Mouse (Mus musculus) liver, embryonic 15.5 days (tissue): ENCODE data around the gene Rlim. TPM values are rescaled to one million over a fixed set of nuclear protein-coding genes. Genes with fewer than 3 reads are reported as not detected.

Experiments
- ATAC-seq: fragments of 200-750 bp; cut with Nextera tagmentation; 2 replicates; pipeline ENCODE4 v1.8.0; 2017; ENCODE audit warnings: moderate number of reproducible peaks, mild to moderate bottlenecking, moderate library complexity; ENCODE audit not compliant: insufficient read depth
- H3K27ac ChIP-seq: fragments of 300-500 bp; sonication (generic); replicated peaks from 2 replicates; pipeline ENCODE4 v1.5.1; 2015; ENCODE audit warnings: mild to moderate bottlenecking, inconsistent platforms
- H3K27me3 ChIP-seq: fragments of 300-500 bp; sonication (generic); 2 replicates; pipeline ENCODE4 v1.6.1; 2015; ENCODE audit warnings: mild to moderate bottlenecking, inconsistent platforms
- H3K36me3 ChIP-seq: fragments of 300-500 bp; sonication (generic); replicated peaks from 2 replicates; pipeline ENCODE4 v1.6.1; 2015; ENCODE audit warnings: moderate library complexity, mild to moderate bottlenecking, inconsistent platforms
- H3K4me1 ChIP-seq: fragments of 300-500 bp; sonication (generic); replicated peaks from 2 replicates; pipeline ENCODE4 v1.6.1; 2015; ENCODE audit warnings: inconsistent platforms
- H3K4me2 ChIP-seq: fragments of 300-500 bp; sonication (generic); 2 replicates; pipeline ENCODE4 v1.6.1; 2015; ENCODE audit warnings: moderate library complexity, mild to moderate bottlenecking, inconsistent platforms
- H3K4me3 ChIP-seq: fragments of 300-500 bp; sonication (generic); replicated peaks from 2 replicates; pipeline ENCODE4 v1.5.1; 2015; ENCODE audit warnings: mild to moderate bottlenecking, inconsistent platforms
- H3K9ac ChIP-seq: fragments of 300-500 bp; sonication (generic); 2 replicates; pipeline ENCODE4 v1.6.1; 2015; ENCODE audit warnings: moderate library complexity, mild to moderate bottlenecking, inconsistent platforms
- H3K9me3 ChIP-seq: fragments of 300-500 bp; sonication (generic); replicated peaks from 2 replicates; pipeline ENCODE4 v1.6.1; 2016; ENCODE audit warnings: inconsistent platforms
- WGBS: fragments of 180-500 bp; shearing (Covaris S2); methylation state at CpG from one replicate; pipeline ENCODE4 v1.1.7; 2015; ENCODE audit warnings: mixed read lengths; ENCODE audit not compliant: insufficient replicate concordance; 5-methylcytosine and 5-hydroxymethylcytosine counted together
- polyA plus RNA-seq: library from polyadenylated mRNA; unstranded; fragments of >200 nt; fragmentation: Nextera tagmentation; extraction: Ambion mirVana; gene quantifications from 2 replicates; pipeline ENCODE4 v1.2.1, GENCODE M21; 2015

The Rlim gene
- polyA plus RNA-seq, 1 experiment from 2014 or later: 9.6 TPM

DNA sequence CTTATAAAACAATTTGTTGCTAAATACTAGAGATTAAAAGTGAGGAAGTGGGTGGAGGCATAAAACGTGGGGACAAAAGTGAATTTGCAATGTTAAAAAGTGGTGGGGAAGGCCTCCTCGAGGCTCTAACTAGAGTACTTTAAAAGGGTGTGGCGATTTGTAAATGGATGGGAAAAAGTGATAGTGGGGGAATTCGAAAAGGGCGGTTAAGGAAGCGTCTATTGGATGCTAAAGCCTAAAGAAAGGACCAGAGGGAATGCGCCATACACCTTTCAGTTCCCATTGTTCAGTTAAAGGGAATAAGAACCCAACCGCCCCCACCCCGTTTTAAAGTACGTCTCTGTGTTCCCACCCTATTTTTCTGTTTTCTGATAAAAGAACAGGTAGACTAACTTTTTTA lies 722 bp upstream of the Rlim start:
- Histone ChIP-seq H3K4me2 (peak overlapping the region; percentile 65), H3K36me3 (0 out of 2 replicates have a peak, but pooled peaks cover 2% of the 10 kb centered on the region), H3K4me1 (0 out of 2 replicates have a peak, but pooled peaks cover 2% of the 10 kb centered on the region), H3K27ac (no peak overlapping the region), H3K4me3 (peak overlapping the region; percentile 81), H3K9ac (no peak overlapping the region), H3K27me3 (peaks cover 7% of the 10 kb centered on the region; the same call in 1 of the 2 replicates), H3K9me3 (no peaks in the 10 kb centered on the region)
- 68% methylated on average over 10 of the region's 10 CpGs for WGBS
- no peak for ATAC-seq

DNA sequence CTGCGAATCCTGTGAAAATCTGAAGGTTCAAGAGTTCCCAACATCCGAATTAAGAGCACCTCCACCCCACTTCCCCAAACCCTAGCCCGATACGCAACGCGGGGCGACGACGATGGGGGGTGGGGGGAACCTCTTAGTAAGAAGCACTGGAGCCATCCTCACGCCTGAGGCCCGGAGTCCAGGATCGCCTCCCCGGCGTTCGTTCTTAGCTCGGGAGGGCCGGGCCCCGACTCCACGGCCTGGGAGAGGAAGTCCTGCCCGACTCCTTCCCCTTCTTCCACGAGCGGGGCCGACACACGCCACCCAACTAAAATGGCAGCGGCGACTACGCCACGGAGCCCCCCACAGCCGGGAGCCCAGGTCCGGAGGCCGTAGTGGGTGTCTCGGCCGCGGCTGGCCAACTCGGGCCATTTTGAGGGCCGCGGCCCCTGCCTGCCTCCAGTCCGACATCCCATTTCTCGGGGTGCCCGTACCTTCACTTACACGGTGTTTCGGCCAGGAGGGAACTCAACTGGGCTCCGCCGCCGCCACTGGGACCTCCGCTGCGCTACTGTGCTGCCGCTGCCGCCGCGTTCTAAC lies 405 bp downstream of the Rlim start:
- 24% methylated on average over 51 of the region's 51 CpGs for WGBS
- peak; percentile 56 for ATAC-seq
- H3K4me3 ChIP-seq: peak overlapping the region; percentile 81

DNA sequence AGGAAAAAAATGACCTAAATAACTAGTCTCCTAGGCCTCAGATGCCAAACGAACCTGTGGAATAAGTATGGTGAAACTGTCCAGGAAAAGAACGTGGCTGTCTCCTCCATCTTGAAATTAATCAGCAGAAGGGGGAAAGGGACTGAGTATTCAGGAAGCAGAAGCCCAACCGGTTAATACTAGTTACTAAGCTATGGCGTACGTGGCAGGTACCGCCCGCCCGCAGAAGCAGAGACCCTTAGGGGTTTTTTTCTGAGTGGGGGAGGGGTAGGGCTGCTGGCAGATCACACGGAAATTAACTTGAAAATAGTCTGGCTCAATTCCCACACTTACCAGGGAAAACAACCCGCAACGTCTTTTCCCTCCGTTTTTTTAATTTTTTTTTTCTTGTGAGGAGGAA lies 1.0 kb downstream of the Rlim start:
- ATAC-seq: no peak
- peak overlapping the region; percentile 90 for H3K27ac ChIP-seq
- H3K9me3 ChIP-seq: no peaks in the 10 kb centered on the region
- 15% methylated on average over 12 of the region's 12 CpGs for WGBS
- peak overlapping the region; percentile 82 for H3K9ac ChIP-seq
- peaks cover 9% of the 10 kb centered on the region; the same call in 1 of the 2 replicates for H3K36me3 ChIP-seq
- H3K27me3 ChIP-seq: no peaks in the 10 kb centered on the region
- peak overlapping the region; percentile 65 for H3K4me2 ChIP-seq
- peak overlapping the region; percentile 81 for H3K4me3 ChIP-seq
- 0 out of 2 replicates have a peak, but pooled peaks cover 2% of the 10 kb centered on the region for H3K4me1 ChIP-seq

More for the DNA sequence above, 405 bp downstream of the Rlim start:
- Histone ChIP-seq H3K9me3 (no peaks in the 10 kb centered on the region), H3K4me2 (peak overlapping the region; percentile 65), H3K27ac (peak overlapping the region; percentile 90), H3K27me3 (0 out of 2 replicates have a peak, but pooled peaks cover 1% of the 10 kb centered on the region), H3K9ac (peak overlapping the region; percentile 82), H3K4me1 (0 out of 2 replicates have a peak, but pooled peaks cover 2% of the 10 kb centered on the region), H3K36me3 (peaks cover 7% of the 10 kb centered on the region; the same call in 1 of the 2 replicates)

DNA sequence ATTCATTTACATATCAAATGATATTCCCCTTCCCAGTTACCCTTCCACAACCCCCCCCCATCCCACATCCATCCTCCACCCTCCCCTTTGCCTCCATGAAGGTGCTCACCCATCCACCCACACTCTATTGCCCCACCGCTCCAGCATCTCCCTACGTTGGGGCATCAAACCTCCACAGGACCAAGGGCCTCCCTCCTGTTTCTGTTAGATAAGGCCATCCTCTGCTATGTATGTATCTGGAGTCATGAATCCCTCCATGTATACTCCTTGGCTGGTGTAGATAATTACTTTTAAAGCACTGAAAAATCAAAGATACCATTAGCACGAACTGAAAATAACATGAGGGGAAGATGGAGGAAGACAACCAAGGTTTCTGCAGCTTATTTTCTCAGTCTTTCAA lies 41.4 kb downstream of the Rlim start:
- peaks cover 23% of the 10 kb centered on the region for H3K27me3 ChIP-seq
- no peaks in the 10 kb centered on the region for H3K36me3 ChIP-seq
- H3K4me2 ChIP-seq: no peak overlapping the region
- no peak for ATAC-seq
- H3K4me1 ChIP-seq: no peaks in the 10 kb centered on the region
- no peak overlapping the region for H3K4me3 ChIP-seq
- no peak overlapping the region for H3K27ac ChIP-seq
- H3K9me3 ChIP-seq: no peaks in the 10 kb centered on the region
- 37% methylated on average over 3 of the region's 3 CpGs for WGBS
- H3K9ac ChIP-seq: no peak overlapping the region

DNA sequence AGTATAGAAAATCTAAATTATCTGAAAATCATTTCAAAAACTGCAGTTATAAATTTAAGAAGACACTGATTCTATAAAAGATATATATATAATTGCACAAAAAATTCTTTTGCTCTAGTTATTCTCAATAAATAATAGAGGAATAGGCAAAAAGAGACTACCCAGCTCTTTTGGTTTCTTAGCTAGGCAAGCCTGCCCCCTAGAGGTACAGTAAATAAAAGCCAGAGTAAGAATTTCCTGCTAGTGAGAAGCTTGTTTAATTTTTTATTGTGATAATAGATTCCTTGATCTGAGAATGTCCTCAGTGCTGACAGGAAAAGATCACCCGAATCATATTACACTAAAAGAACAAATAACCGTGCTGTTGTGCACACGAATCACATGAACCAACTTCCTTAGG lies 43.8 kb downstream of the Rlim start:
- Histone ChIP-seq H3K4me3 (no peak overlapping the region), H3K27me3 (peaks cover 13% of the 10 kb centered on the region), H3K4me2 (no peak overlapping the region), H3K9me3 (no peaks in the 10 kb centered on the region), H3K9ac (no peak overlapping the region), H3K27ac (no peak overlapping the region), H3K4me1 (no peaks in the 10 kb centered on the region), H3K36me3 (no peaks in the 10 kb centered on the region)
- 10% methylated on average over 3 of the region's 3 CpGs for WGBS
- ATAC-seq: no peak

DNA sequence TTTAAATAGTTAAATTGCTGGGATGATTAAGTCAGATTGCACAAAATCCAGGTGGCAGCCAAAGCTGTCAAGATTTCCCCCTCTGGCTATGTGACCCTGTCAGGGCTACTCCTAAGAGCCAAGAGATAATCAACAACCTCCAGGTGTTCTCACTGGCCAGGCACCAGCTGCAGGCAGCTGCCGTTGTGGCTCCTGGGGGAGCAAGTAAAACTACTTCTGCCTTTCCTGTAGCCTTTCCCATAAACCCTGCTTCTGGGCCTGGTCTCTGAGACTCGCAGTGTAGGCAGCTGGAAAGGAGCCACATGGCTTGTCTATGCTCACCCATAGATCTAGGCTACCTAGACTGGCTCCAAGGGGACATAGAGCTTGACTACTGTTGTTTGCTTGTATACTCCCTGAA lies 58.6 kb downstream of the Rlim start:
- H3K9ac ChIP-seq: no peak overlapping the region
- H3K9me3 ChIP-seq: no peaks in the 10 kb centered on the region
- no peak overlapping the region for H3K4me2 ChIP-seq
- no peaks in the 10 kb centered on the region for H3K36me3 ChIP-seq
- H3K27ac ChIP-seq: no peak overlapping the region
- WGBS: 39% methylated on average over 2 of the region's 2 CpGs
- no peak overlapping the region for H3K4me3 ChIP-seq
- H3K4me1 ChIP-seq: no peaks in the 10 kb centered on the region
- peaks cover 22% of the 10 kb centered on the region for H3K27me3 ChIP-seq
- no peak for ATAC-seq

DNA sequence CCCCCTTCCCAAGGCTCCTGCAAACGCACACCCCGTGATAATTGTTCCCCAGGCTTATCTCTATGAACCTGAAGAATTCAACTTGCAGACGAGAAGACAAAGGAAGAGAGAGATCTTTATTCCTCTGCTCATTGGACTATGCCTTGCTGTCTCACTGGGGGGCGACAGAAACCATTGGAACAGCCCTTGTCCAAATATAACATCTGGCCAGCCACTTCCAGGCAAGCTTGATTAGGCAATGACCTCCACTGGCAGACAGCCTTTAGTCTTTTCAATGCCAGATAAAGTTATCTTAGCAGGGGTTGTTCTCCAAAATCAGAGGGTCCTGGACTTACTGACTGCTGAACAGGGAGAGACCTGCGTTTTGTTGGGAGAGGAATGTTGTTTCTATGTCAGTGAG lies 62.1 kb downstream of the Rlim start:
- Histone ChIP-seq H3K4me3 (no peak overlapping the region), H3K27ac (no peak overlapping the region), H3K4me2 (no peak overlapping the region), H3K4me1 (no peaks in the 10 kb centered on the region), H3K9me3 (no peaks in the 10 kb centered on the region), H3K36me3 (no peaks in the 10 kb centered on the region), H3K27me3 (peaks cover 30% of the 10 kb centered on the region), H3K9ac (no peak overlapping the region)
- 18% methylated on average over 5 of the region's 5 CpGs for WGBS
- ATAC-seq: no peak

DNA sequence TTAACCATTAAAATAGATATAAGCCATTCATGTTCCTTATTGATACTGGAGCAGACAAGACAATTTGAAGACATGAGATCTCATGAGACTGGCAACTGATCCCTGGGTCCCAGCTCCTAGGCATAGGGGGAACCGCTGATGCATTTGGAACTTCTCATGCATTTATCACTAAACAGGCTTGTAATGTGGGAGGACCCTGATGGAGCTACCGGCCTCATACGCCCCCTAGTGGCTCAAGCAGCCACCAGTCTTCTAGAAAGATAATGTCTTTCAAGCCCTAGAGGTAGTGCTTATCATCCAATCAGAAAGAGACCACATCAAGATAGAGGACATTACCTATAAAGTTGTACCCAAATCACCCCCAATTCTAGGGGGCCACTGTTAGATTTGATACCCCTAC lies 66.3 kb downstream of the Rlim start:
- H3K4me2 ChIP-seq: no peak overlapping the region
- no peak overlapping the region for H3K9ac ChIP-seq
- no peaks in the 10 kb centered on the region for H3K4me1 ChIP-seq
- peaks cover 22% of the 10 kb centered on the region for H3K27me3 ChIP-seq
- WGBS: 4% methylated on average over 3 of the region's 3 CpGs
- H3K27ac ChIP-seq: no peak overlapping the region
- no peak overlapping the region for H3K4me3 ChIP-seq
- no peaks in the 10 kb centered on the region for H3K9me3 ChIP-seq
- ATAC-seq: no peak
- H3K36me3 ChIP-seq: no peaks in the 10 kb centered on the region

Other genes starting within 250 kb of the Rlim start
- 8.4 and 9.4 TPM in 2 replicates for gene Slc16a2, start 159.3 kb downstream of the Rlim start, polyA plus RNA-seq
- gene Nexmif, start 219.9 kb upstream of the Rlim start, polyA plus RNA-seq: 0.05 TPM in 1 of 2 replicates, not detected in the other